Mouse (Mus musculus) heart, embryonic 12.5 days (tissue): Measurements from ENCODE around the gene Ppih. TPM values are rescaled to one million over a fixed set of nuclear protein-coding genes. Genes with fewer than 3 reads are reported as not detected.
A peak's percentile ranks its signal among the peaks of the same experiment; 100 is the strongest.
"Not testable (repeated sequence)": the region's sequence is repeated elsewhere in the genome, so short reads cannot be mapped to it uniquely, and the experiment has no call there.

ENCODE experiments used
- ATAC-seq: fragments of 200-750 bp; cut with Nextera tagmentation; 2 replicates; pipeline ENCODE4 v1.8.0; 2017; ENCODE audit warnings: moderate TSS enrichment, moderate library complexity; ENCODE audit not compliant: insufficient number of reproducible peaks, low FRiP score
- H3K27ac ChIP-seq: fragments of 300-500 bp; sonication (generic); 2 replicates; pipeline ENCODE4 v1.5.1; 2016; ENCODE audit warnings: mild to moderate bottlenecking, moderate library complexity; ENCODE audit not compliant: poor library complexity, severe bottlenecking
- H3K27me3 ChIP-seq: fragments of 300-500 bp; sonication (generic); replicated peaks from 2 replicates; pipeline ENCODE4 v1.6.1; 2016; ENCODE audit warnings: mild to moderate bottlenecking, moderate library complexity
- H3K36me3 ChIP-seq: fragments of 300-500 bp; sonication (generic); 2 replicates; pipeline ENCODE4 v1.6.1; 2016; ENCODE audit warnings: mild to moderate bottlenecking, moderate library complexity
- H3K4me1 ChIP-seq: fragments of 300-500 bp; sonication (generic); replicated peaks from 2 replicates; pipeline ENCODE4 v1.6.1; 2016; ENCODE audit warnings: mild to moderate bottlenecking
- H3K4me2 ChIP-seq: fragments of 300-500 bp; sonication (generic); 2 replicates; pipeline ENCODE4 v1.6.1; 2016; ENCODE audit warnings: mild to moderate bottlenecking, moderate library complexity
- H3K4me3 ChIP-seq: fragments of 300-500 bp; sonication (generic); 2 replicates; pipeline ENCODE4 v1.5.1; 2016; ENCODE audit warnings: mild to moderate bottlenecking
- H3K9ac ChIP-seq: fragments of 300-500 bp; sonication (generic); 2 replicates; pipeline ENCODE4 v1.6.1; 2016; ENCODE audit warnings: mild to moderate bottlenecking, moderate library complexity
- H3K9me3 ChIP-seq: fragments of 300-500 bp; sonication (generic); replicated peaks from 2 replicates; pipeline ENCODE4 v1.6.1; 2016; ENCODE audit warnings: mild to moderate bottlenecking, moderate library complexity
- WGBS: fragments of 180-500 bp; shearing (Covaris S2); methylation state at CpG from one replicate; pipeline ENCODE4 v1.1.7; 2016; 5-methylcytosine and 5-hydroxymethylcytosine counted together
- polyA plus RNA-seq: library from polyadenylated mRNA; unstranded; fragments of >200 nt; fragmentation: Nextera tagmentation; extraction: Ambion mirVana; gene quantifications from 2 replicates; pipeline ENCODE4 v1.2.1, GENCODE M21; 2016

Ppih gene
- polyA plus RNA-seq, 1 experiment from 2014 or later, result 58.1 TPM

GRCm38 (mm10) chr4:119285336-119285735, 35.0 kb downstream of the Ppih start:
- peaks cover 63% of the 10 kb centered on the region for H3K36me3 ChIP-seq
- no peaks in the 10 kb centered on the region for H3K9me3 ChIP-seq
- peaks cover 24% of the 10 kb centered on the region for H3K4me1 ChIP-seq
- H3K9ac ChIP-seq, result no peak overlapping the region
- H3K27me3 ChIP-seq, result no peaks in the 10 kb centered on the region
- no peak overlapping the region for H3K27ac ChIP-seq
- ATAC-seq, result no peak
- no peak overlapping the region for H3K4me2 ChIP-seq
- WGBS, result 60% methylated on average over 2 of the region's 2 CpGs
- H3K4me3 ChIP-seq, result no peak overlapping the region

GRCm38 (mm10) chr4:119284861-119285260, 35.5 kb downstream of the Ppih start:
- H3K27ac ChIP-seq, result no peak overlapping the region
- H3K9me3 ChIP-seq, result no peaks in the 10 kb centered on the region
- H3K4me2 ChIP-seq, result no peak overlapping the region
- no peak overlapping the region for H3K9ac ChIP-seq
- 86% methylated on average over 1 of the region's 1 CpGs for WGBS
- no peak overlapping the region for H3K4me3 ChIP-seq
- ATAC-seq, result no peak
- no peaks in the 10 kb centered on the region for H3K27me3 ChIP-seq
- H3K4me1 ChIP-seq, result peaks cover 23% of the 10 kb centered on the region
- H3K36me3 ChIP-seq, result peaks cover 66% of the 10 kb centered on the region

- WGBS, result 89% methylated on average over 15 of the region's 15 CpGs
- H3K27me3 ChIP-seq, H3K4me2 ChIP-seq, H3K27ac ChIP-seq, H3K4me3 ChIP-seq, H3K9me3 ChIP-seq, H3K9ac ChIP-seq, ATAC-seq, H3K4me1 ChIP-seq: not testable (repeated sequence)
- peaks cover 92% of the 10 kb centered on the region for H3K36me3 ChIP-seq
These were observed 41.6 kb downstream of the Ppih start for GRCm38 (mm10) chr4:119278784-119279183.

- Histone ChIP-seq H3K4me2 (no peak overlapping the region), H3K9ac (no peak overlapping the region), H3K9me3 (no peaks in the 10 kb centered on the region), H3K4me1 (peaks cover 8% of the 10 kb centered on the region; the same call in 1 of the 2 replicates), H3K27me3 (no peaks in the 10 kb centered on the region), H3K27ac (peak overlapping the region; percentile 55), H3K4me3 (no peak overlapping the region), H3K36me3 (peaks cover 92% of the 10 kb centered on the region)
- ATAC-seq, result no peak
- WGBS, result 61% methylated on average over 2 of the region's 2 CpGs
These were observed 44.6 kb downstream of the Ppih start for GRCm38 (mm10) chr4:119275726-119276125.

- Histone ChIP-seq H3K4me2 (no peak overlapping the region), H3K9ac (no peak overlapping the region), H3K4me1 (peaks cover 8% of the 10 kb centered on the region; the same call in 1 of the 2 replicates), H3K27ac (peak overlapping the region; percentile 55), H3K4me3 (no peak overlapping the region), H3K36me3 (peaks cover 94% of the 10 kb centered on the region), H3K27me3 (no peaks in the 10 kb centered on the region), H3K9me3 (no peaks in the 10 kb centered on the region)
- WGBS, result 39% methylated on average over 2 of the region's 2 CpGs
- ATAC-seq, result 0 out of 2 replicates have a peak, but pooled peaks have one; percentile 46
These were observed 45.1 kb downstream of the Ppih start for GRCm38 (mm10) chr4:119275226-119275625.

- Histone ChIP-seq H3K9me3 (no peaks in the 10 kb centered on the region), H3K4me3 (no peak overlapping the region), H3K4me2 (no peak overlapping the region), H3K27ac (peak overlapping the region; percentile 51), H3K4me1 (peaks cover 8% of the 10 kb centered on the region; the same call in 1 of the 2 replicates), H3K9ac (no peak overlapping the region), H3K36me3 (peaks cover 94% of the 10 kb centered on the region), H3K27me3 (no peaks in the 10 kb centered on the region)
- no peak for ATAC-seq
- WGBS, result 85% methylated on average over 1 of the region's 1 CpGs
These were observed 45.7 kb downstream of the Ppih start for GRCm38 (mm10) chr4:119274627-119275026.

- Histone ChIP-seq H3K4me2 (no peak overlapping the region), H3K9me3 (no peaks in the 10 kb centered on the region), H3K27me3 (no peaks in the 10 kb centered on the region), H3K4me1 (no peaks in the 10 kb centered on the region), H3K36me3 (peaks cover 27% of the 10 kb centered on the region), H3K4me3 (no peak overlapping the region), H3K27ac (no peak overlapping the region), H3K9ac (no peak overlapping the region)
- WGBS, result 65% methylated on average over 13 of the region's 13 CpGs
- no peak for ATAC-seq
These were observed 53.7 kb downstream of the Ppih start for GRCm38 (mm10) chr4:119266606-119267005.

- no peaks in the 10 kb centered on the region for H3K36me3 ChIP-seq
- H3K27me3 ChIP-seq, result no peaks in the 10 kb centered on the region
- H3K27ac ChIP-seq, result no peak overlapping the region
- no peak overlapping the region for H3K4me3 ChIP-seq
- no peaks in the 10 kb centered on the region for H3K9me3 ChIP-seq
- no peak overlapping the region for H3K9ac ChIP-seq
- no peak for ATAC-seq
- no peak overlapping the region for H3K4me2 ChIP-seq
- WGBS, result 63% methylated on average over 3 of the region's 3 CpGs
- H3K4me1 ChIP-seq, result peaks cover 12% of the 10 kb centered on the region
These were observed 56.9 kb downstream of the Ppih start for GRCm38 (mm10) chr4:119263459-119263858.

GRCm38 (mm10) chr4:119262483-119262882, 57.9 kb downstream of the Ppih start:
- H3K9ac ChIP-seq, result no peak overlapping the region
- ATAC-seq, result no peak
- no peaks in the 10 kb centered on the region for H3K27me3 ChIP-seq
- H3K4me3 ChIP-seq, result no peak overlapping the region
- WGBS, result 84% methylated on average over 5 of the region's 5 CpGs
- no peaks in the 10 kb centered on the region for H3K9me3 ChIP-seq
- H3K27ac ChIP-seq, result no peak overlapping the region
- no peaks in the 10 kb centered on the region for H3K36me3 ChIP-seq
- no peak overlapping the region for H3K4me2 ChIP-seq
- H3K4me1 ChIP-seq, result peaks cover 12% of the 10 kb centered on the region

GRCm38 (mm10) chr4:119261087-119261713, 59.1 kb downstream of the Ppih start:
- no peak for ATAC-seq
- 38% methylated on average over 7 of the region's 7 CpGs for WGBS
- H3K4me3 ChIP-seq, result no peak overlapping the region
- H3K4me1 ChIP-seq, result peaks cover 12% of the 10 kb centered on the region
- no peaks in the 10 kb centered on the region for H3K36me3 ChIP-seq
- H3K9me3 ChIP-seq, result no peaks in the 10 kb centered on the region
- no peak overlapping the region for H3K27ac ChIP-seq
- H3K4me2 ChIP-seq, result no peak overlapping the region
- no peaks in the 10 kb centered on the region for H3K27me3 ChIP-seq
- no peak overlapping the region for H3K9ac ChIP-seq

- H3K9ac ChIP-seq, result no peak overlapping the region
- H3K36me3 ChIP-seq, result no peaks in the 10 kb centered on the region
- H3K27me3 ChIP-seq, result 0 out of 2 replicates have a peak, but pooled peaks cover 9% of the 10 kb centered on the region
- peak; percentile 46; the same call in 1 of the 2 replicates for ATAC-seq
- no peaks in the 10 kb centered on the region for H3K9me3 ChIP-seq
- H3K4me2 ChIP-seq, result no peak overlapping the region
- no peak overlapping the region for H3K27ac ChIP-seq
- peaks cover 13% of the 10 kb centered on the region for H3K4me1 ChIP-seq
- 72% methylated on average over 15 of the region's 15 CpGs for WGBS
- no peak overlapping the region for H3K4me3 ChIP-seq
These were observed 60.7 kb downstream of the Ppih start for GRCm38 (mm10) chr4:119259344-119260254.
